Mouse (Mus musculus): ENCODE measurements around the gene Sfmbt2. TPM values are rescaled to one million over a fixed set of nuclear protein-coding genes. Genes with fewer than 3 reads are reported as not detected.

The Sfmbt2 gene
- polyA plus RNA-seq, 1 experiment from 2014 or later: 2.6 TPM

DNA sequence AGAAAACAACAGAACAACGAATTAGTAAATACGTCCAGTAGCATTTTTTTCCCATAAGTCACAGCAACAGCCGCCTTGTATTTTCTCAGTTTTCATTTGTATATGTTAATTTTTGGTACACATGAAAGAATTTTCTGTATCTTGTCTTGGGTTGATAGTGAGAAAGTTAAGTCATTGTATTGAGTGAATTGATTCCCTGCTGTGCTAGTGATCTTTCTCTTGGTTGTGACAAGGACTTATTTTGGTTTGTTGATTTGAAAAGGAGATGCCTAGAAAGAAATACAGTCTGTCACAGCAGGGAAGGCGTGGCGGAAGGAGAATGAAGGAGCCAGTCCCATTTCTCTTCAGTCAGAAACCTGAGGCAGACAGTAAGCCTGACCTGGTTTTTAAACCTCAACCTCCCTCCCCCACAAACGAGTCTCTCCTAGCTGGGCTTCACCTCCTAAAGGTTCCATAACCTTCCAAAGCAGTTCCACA is 50.7 kb downstream of the Sfmbt2 start:
- no peak for ATAC-seq (ENCODE audit: insufficient number of reproducible peaks, insufficient read depth, low FRiP score, low TSS enrichment)
- H3K36me3 ChIP-seq: no peaks in the 10 kb centered on the region
- H3K9ac ChIP-seq: no peak overlapping the region
- H3K4me1 ChIP-seq: no peaks in the 10 kb centered on the region
- 74% methylated on average over 6 of the region's 6 CpGs for WGBS
- no peak overlapping the region for H3K4me2 ChIP-seq (replicated peaks)
- no peak overlapping the region for H3K27ac ChIP-seq
- no peaks in the 10 kb centered on the region for H3K27me3 ChIP-seq
- H3K4me3 ChIP-seq: no peak overlapping the region
- H3K9me3 ChIP-seq: no peaks in the 10 kb centered on the region

DNA sequence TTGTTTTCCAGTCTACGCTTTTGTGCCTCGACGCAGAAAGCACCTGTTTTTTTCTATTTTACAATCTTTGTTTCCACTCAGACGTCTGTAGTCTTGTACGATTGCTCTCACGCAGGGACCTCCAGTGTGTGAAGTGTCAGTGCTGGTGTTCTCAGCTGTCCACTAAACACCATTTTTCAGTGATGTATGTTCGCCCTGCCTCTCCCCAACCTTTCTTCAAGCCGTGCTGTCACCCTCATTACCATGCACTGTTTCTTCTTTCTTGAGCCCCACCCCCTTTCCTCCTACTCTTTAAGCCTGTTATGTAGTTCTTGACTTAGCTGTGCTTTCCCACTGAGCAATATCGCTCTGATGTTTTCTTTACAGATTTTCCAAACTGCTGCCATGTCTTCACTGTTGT is 67.0 kb downstream of the Sfmbt2 start:
- ATAC-seq (ENCODE audit: insufficient number of reproducible peaks, insufficient read depth, low FRiP score, low TSS enrichment): no peak
- Histone ChIP-seq H3K4me3 (no peak overlapping the region), H3K27ac (no peak overlapping the region), H3K4me1 (no peaks in the 10 kb centered on the region), H3K9me3 (no peaks in the 10 kb centered on the region), H3K36me3 (no peaks in the 10 kb centered on the region), H3K9ac (no peak overlapping the region), H3K27me3 (no peaks in the 10 kb centered on the region), H3K4me2 (replicated peaks) (no peak overlapping the region)
- 77% methylated on average over 9 of the region's 9 CpGs for WGBS

DNA sequence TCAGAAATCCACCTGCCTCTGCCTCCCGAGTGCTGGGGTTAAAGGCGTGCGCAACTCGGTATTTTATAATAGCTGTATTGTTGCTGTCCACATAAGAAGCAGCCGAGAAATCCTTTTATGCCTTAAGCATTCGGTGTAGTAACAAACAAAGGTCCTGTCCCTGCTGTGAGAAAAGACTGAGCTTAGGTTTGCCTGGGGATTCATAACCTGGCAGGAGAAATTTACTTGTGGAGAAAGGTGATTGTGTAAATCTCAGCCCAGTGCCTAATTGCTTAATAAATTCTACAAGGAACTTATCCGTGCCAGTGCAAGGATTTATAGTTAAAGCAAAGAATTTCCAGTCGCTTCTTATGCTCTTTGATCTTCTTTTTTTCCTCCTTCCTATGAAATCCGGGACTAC is 71.5 kb downstream of the Sfmbt2 start:
- Histone ChIP-seq H3K27ac (no peak overlapping the region), H3K27me3 (no peaks in the 10 kb centered on the region), H3K9ac (no peak overlapping the region), H3K4me3 (no peak overlapping the region), H3K4me2 (replicated peaks) (no peak overlapping the region), H3K9me3 (no peaks in the 10 kb centered on the region), H3K4me1 (no peaks in the 10 kb centered on the region), H3K36me3 (no peaks in the 10 kb centered on the region)
- WGBS: 77% methylated on average over 9 of the region's 9 CpGs
- ATAC-seq (ENCODE audit: insufficient number of reproducible peaks, insufficient read depth, low FRiP score, low TSS enrichment): no peak

DNA sequence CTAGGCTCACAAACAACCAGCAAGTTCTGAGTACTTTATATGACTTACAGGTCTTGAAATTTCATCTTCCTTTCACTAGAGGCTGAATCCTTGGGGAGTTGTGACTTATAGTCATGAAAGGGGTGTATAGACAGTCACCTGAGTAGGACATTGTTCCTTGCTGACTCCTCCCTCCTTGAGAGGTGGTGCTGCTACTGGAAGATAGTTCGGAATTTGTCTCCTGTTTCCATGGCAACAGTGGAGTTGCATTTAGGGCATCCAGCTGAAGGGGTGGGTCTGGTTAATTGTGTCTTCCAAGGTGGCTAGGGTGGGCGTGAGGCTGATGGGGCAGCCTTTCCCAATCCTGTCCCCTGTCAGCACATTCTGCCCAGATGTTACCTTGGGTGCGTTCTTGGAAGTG is 83.3 kb downstream of the Sfmbt2 start:
- H3K4me2 ChIP-seq (replicated peaks): no peak overlapping the region
- no peak for ATAC-seq (ENCODE audit: insufficient number of reproducible peaks, insufficient read depth, low FRiP score, low TSS enrichment)
- H3K9ac ChIP-seq: no peak overlapping the region
- no peak overlapping the region for H3K27ac ChIP-seq
- H3K9me3 ChIP-seq: no peaks in the 10 kb centered on the region
- no peak overlapping the region for H3K4me3 ChIP-seq
- H3K4me1 ChIP-seq: no peaks in the 10 kb centered on the region
- no peaks in the 10 kb centered on the region for H3K27me3 ChIP-seq
- WGBS: 63% methylated on average over 3 of the region's 3 CpGs
- no peaks in the 10 kb centered on the region for H3K36me3 ChIP-seq

DNA sequence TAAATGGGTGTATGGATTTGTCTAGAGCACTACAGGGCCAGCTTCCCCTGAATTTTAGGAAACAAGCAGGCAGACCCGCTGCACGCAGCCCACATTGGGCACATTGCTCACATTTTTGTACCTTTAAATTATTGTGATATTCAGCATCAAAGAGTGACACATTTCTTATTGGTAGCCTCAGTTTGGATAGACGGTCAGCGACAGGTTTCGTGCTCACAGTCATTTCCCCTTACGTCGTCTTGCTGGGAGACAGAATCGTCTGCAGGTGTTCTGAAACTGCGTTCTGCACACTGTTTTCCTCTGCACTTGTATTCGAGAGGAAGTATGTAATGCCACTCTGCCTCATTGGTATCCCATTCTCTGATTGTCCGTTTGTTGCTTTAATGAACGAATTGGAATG is 88.0 kb downstream of the Sfmbt2 start:
- Histone ChIP-seq H3K36me3 (no peaks in the 10 kb centered on the region), H3K9ac (no peak overlapping the region), H3K4me2 (replicated peaks) (no peak overlapping the region), H3K27me3 (no peaks in the 10 kb centered on the region), H3K27ac (no peak overlapping the region), H3K9me3 (no peaks in the 10 kb centered on the region), H3K4me1 (no peaks in the 10 kb centered on the region), H3K4me3 (no peak overlapping the region)
- WGBS: 83% methylated on average over 12 of the region's 12 CpGs
- ATAC-seq (ENCODE audit: insufficient number of reproducible peaks, insufficient read depth, low FRiP score, low TSS enrichment): no peak

DNA sequence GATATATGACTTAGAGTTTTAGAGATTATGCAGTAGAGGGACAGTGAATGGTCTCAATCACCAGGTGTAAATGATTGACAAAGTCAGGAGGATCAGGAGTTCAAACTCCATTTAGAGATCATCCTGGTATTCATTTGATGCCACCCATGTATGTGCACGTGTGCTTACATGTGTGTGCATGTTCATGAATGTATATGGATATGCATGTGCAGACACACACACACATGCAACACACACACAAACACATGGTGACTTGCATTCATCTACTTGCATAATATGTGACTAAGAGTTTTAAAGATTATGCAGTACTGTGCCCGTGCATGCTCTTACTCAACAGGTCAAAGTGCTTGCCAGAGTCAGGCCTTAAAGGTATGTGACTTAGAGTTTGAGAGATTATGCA is 146.2 kb downstream of the Sfmbt2 start:
- Histone ChIP-seq H3K4me1 (no peaks in the 10 kb centered on the region), H3K4me2 (replicated peaks) (no peak overlapping the region), H3K27ac (no peak overlapping the region), H3K9me3 (no peaks in the 10 kb centered on the region), H3K4me3 (no peak overlapping the region), H3K9ac (no peak overlapping the region), H3K36me3 (no peaks in the 10 kb centered on the region), H3K27me3 (no peaks in the 10 kb centered on the region)
- ATAC-seq (ENCODE audit: insufficient number of reproducible peaks, insufficient read depth, low FRiP score, low TSS enrichment): no peak
- WGBS: 87% methylated on average over 2 of the region's 2 CpGs

DNA sequence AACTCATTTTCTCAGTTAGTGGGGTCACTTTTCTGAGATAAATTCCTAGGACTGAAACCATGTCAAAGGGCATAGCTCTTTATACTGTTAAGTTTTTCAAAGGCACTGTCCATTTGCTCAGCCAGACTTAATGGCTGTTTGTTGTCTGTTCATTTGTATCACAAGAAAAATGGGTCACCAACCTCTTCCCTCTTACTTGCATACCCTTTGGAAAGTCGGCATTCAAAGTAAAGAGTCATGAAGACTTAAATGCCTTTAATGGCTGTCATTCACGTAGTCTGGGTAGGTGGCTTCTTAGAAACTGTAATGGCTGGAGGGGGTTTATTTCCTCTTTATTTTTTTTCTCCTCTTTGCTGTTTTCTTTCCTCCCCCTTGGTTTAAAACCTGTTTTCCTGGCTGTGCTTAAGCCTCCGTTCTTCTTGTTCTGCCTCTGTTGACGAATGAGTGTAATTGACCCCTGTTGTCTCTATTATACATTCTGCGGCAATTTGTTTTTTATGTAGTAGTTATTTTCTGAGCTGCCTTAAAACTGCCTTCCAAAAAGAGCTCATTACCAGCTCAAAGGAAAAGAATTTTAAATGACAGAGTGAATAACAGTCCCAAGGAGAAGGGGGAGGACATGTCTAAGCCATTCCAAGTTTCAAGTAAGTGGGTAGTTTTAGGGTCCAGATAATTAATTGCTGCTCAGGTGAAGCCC is 151.6 kb downstream of the Sfmbt2 start:
- no peak for ATAC-seq (ENCODE audit: insufficient number of reproducible peaks, insufficient read depth, low FRiP score, low TSS enrichment)

DNA sequence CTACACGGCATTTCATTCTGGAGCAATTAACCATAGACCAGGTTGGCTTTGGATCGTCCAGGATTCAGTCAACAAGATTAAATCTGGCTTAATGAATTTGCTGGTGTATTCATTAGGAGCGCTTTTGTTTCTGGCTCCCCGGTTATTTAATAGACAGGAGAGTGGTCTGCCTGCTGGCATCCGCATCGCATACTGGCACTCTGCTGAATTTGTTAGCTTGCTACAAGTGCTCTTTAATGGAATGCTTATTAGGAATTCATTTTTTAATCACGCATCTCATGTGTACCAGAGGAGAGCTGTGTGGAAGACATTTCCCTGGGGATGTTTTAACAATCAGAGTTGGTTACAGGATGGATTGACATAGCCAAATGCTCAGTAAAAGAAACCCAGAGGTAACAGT is 155.3 kb downstream of the Sfmbt2 start:
- H3K4me2 ChIP-seq (replicated peaks): no peak overlapping the region
- WGBS: 80% methylated on average over 7 of the region's 7 CpGs
- H3K9ac ChIP-seq: no peak overlapping the region
- no peaks in the 10 kb centered on the region for H3K9me3 ChIP-seq
- no peak overlapping the region for H3K4me3 ChIP-seq
- ATAC-seq (ENCODE audit: insufficient number of reproducible peaks, insufficient read depth, low FRiP score, low TSS enrichment): no peak
- no peaks in the 10 kb centered on the region for H3K4me1 ChIP-seq
- no peaks in the 10 kb centered on the region for H3K36me3 ChIP-seq
- no peak overlapping the region for H3K27ac ChIP-seq
- no peaks in the 10 kb centered on the region for H3K27me3 ChIP-seq

More for the DNA sequence above, 151.6 kb downstream of the Sfmbt2 start:
- H3K27me3 ChIP-seq: no peaks in the 10 kb centered on the region
- no peak overlapping the region for H3K27ac ChIP-seq
- no peak overlapping the region for H3K4me2 ChIP-seq (replicated peaks)
- H3K9me3 ChIP-seq: no peaks in the 10 kb centered on the region
- no peaks in the 10 kb centered on the region for H3K4me1 ChIP-seq
- H3K9ac ChIP-seq: no peak overlapping the region
- 46% methylated on average over 5 of the region's 5 CpGs for WGBS
- no peak overlapping the region for H3K4me3 ChIP-seq
- no peaks in the 10 kb centered on the region for H3K36me3 ChIP-seq

DNA sequence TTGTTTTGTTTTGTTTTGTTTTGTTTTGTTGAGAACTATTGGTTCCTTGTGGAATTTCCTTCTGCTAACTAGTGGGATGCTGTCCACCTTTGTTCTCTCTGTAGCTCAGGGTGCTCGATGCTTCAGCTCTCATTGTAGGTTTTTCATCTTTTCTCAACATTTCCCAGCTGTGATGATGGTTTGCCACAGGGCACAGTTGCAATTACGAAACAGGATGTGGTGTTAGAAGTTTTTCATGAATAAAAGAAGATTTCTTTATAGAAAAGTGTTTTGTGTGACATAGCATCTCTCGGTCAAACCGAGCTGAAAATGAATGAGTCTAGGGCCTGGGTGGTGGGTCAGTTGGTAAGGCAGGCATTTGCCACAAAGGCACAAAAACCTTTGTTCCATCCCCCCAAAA is 171.5 kb downstream of the Sfmbt2 start:
- Histone ChIP-seq H3K4me2 (replicated peaks) (no peak overlapping the region), H3K27me3 (no peaks in the 10 kb centered on the region), H3K9me3 (no peaks in the 10 kb centered on the region), H3K36me3 (no peaks in the 10 kb centered on the region), H3K4me1 (0 out of 2 replicates have a peak, but pooled peaks cover 5% of the 10 kb centered on the region), H3K4me3 (no peak overlapping the region), H3K27ac (no peak overlapping the region), H3K9ac (no peak overlapping the region)
- ATAC-seq (ENCODE audit: insufficient number of reproducible peaks, insufficient read depth, low FRiP score, low TSS enrichment): no peak
- WGBS: 79% methylated on average over 4 of the region's 4 CpGs

DNA sequence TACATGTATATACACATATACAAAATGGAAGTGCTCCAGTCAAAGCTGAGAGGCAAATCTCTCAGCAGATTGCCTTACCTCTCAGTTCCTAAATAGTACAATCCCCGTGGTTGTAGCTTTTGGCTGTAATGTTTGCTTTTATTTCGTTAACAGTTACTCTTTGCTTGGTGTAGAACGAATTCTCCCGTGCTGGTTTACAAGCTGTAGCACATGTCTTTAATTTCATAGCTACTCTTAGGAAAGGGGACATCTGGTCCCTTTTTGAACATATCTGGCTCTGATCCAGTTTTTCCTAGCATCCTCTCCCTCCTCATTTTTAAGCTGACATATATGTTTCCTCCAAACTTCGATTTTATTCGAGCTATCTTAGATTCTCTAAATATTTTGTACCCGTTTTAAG is 172.1 kb downstream of the Sfmbt2 start:
- H3K27me3 ChIP-seq: no peaks in the 10 kb centered on the region
- no peaks in the 10 kb centered on the region for H3K36me3 ChIP-seq
- WGBS: 47% methylated on average over 7 of the region's 7 CpGs

DNA sequence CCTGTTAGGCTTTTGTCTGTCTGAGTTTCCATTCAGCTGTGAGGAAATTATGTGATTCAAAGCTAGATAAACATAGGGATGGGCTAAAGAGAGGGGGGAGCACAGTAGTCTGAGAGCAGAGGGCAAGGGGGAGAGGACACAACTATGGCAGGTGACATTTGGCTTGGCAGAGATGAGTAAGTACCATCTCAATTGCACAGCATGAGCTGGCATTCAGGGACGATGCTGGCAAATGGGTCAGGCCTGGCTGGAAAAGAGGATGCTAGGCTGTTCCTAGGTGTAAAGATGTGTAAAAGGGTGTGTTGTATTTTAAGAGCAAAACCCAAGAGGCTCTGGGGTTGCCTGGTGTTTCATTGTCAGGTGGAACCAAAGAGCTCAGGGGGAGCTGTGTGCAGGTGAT is 188.5 kb downstream of the Sfmbt2 start:
- H3K4me2 ChIP-seq (replicated peaks): no peak overlapping the region
- no peaks in the 10 kb centered on the region for H3K4me1 ChIP-seq
- H3K36me3 ChIP-seq: no peaks in the 10 kb centered on the region
- 74% methylated on average over 1 of the region's 1 CpGs for WGBS
- no peak overlapping the region for H3K9ac ChIP-seq
- no peaks in the 10 kb centered on the region for H3K27me3 ChIP-seq
- H3K9me3 ChIP-seq: no peaks in the 10 kb centered on the region
- no peak overlapping the region for H3K4me3 ChIP-seq
- no peak overlapping the region for H3K27ac ChIP-seq
- ATAC-seq (ENCODE audit: insufficient number of reproducible peaks, insufficient read depth, low FRiP score, low TSS enrichment): no peak

More for the DNA sequence above, 172.1 kb downstream of the Sfmbt2 start:
- Histone ChIP-seq H3K9ac (no peak overlapping the region), H3K9me3 (no peaks in the 10 kb centered on the region), H3K4me3 (no peak overlapping the region), H3K4me2 (replicated peaks) (no peak overlapping the region), H3K27ac (no peak overlapping the region), H3K4me1 (0 out of 2 replicates have a peak, but pooled peaks cover 5% of the 10 kb centered on the region)
- ATAC-seq (ENCODE audit: insufficient number of reproducible peaks, insufficient read depth, low FRiP score, low TSS enrichment): no peak

DNA sequence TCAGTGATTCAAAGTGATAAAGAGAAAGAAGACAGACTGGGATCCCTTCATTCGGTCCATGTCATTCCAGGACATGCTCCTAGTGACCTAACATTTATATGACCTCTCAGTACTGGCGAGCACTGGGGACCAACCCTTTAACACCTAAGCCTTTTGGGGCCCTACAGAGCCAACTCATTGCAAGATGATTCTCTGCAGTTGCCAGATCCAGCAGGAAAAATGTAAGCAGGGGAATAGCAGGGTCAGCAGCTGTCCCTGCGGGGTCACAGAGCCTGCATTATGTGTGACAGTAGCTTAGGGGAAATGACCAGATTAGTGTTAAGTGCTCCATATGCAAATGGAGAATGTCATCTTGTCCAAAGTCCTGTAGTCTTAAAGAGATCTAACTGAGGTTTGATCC is 195.2 kb downstream of the Sfmbt2 start:
- Histone ChIP-seq H3K9ac (no peak overlapping the region), H3K4me2 (replicated peaks) (no peak overlapping the region), H3K9me3 (no peaks in the 10 kb centered on the region), H3K27ac (no peak overlapping the region), H3K36me3 (no peaks in the 10 kb centered on the region), H3K4me1 (no peaks in the 10 kb centered on the region), H3K27me3 (no peaks in the 10 kb centered on the region), H3K4me3 (no peak overlapping the region)
- 82% methylated on average over 3 of the region's 3 CpGs for WGBS
- no peak for ATAC-seq (ENCODE audit: insufficient number of reproducible peaks, insufficient read depth, low FRiP score, low TSS enrichment)

All from embryonic facial prominence, embryonic 12.5 days (tissue).